Mouse (Mus musculus): ENCODE data around the gene Ap1g2.

Gene Ap1g2

GRCm38 (mm10) chr14:55089199-55089947 is 17.0 kb downstream of the Ap1g2 start:
- in situ Hi-C loops (cut with MboI, MseI), result loop anchor here (5.0 kb wide), 1 partner anchor 242 kb away; no protein-coding TSS in a partner anchor

- in situ Hi-C loops (cut with MboI, MseI), result loop anchor here (5.0 kb wide), 1 partner anchor 239 kb away; no protein-coding TSS in a partner anchor
Measured at GRCm38 (mm10) chr14:55086009-55086514, 20.3 kb downstream of the Ap1g2 start.

- in situ Hi-C loops (cut with MboI, MseI), result loop anchor here (5.0 kb wide), 1 partner anchor 238 kb away; no protein-coding TSS in a partner anchor
Measured at GRCm38 (mm10) chr14:55085324-55086008, 20.9 kb downstream of the Ap1g2 start.

GRCm38 (mm10) chr14:55083481-55083880 is 22.9 kb downstream of the Ap1g2 start:
- in situ Hi-C loops (cut with MboI, MseI), result no loop called here

DNA sequence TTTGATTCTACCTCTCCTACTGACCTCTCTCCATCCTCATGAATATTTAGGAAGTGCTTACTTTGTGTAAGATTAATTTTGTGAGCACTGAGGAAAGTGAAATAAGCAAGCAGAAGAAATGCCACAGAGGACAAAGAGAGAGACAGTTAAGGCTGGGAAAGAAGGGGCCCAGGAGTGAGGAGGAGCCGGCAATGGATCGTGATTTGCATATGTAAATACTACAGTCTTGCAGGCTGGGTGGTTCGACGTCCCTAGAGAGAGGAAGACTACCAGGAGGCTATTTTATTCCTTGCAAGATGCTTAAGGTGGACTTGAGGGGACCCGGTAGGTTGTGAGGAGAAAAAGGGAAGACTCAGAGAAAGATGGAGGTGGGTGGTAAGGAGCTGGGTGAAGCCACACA is 25.3 kb downstream of the Ap1g2 start:
- in situ Hi-C loops (cut with MboI, MseI), result no loop called here

- in situ Hi-C loops (cut with MboI, MseI), result loop anchor here (5.0 kb wide), 1 partner anchor 52 kb away; no protein-coding TSS in a partner anchor
Measured at GRCm38 (mm10) chr14:55079214-55079970, 27.0 kb downstream of the Ap1g2 start.

- in situ Hi-C loops (cut with MboI, MseI), result loop anchor here (5.0 kb wide), 1 partner anchor 51 kb away; no protein-coding TSS in a partner anchor
Measured at GRCm38 (mm10) chr14:55078366-55078989, 27.9 kb downstream of the Ap1g2 start.

GRCm38 (mm10) chr14:55077481-55078365 is 28.7 kb downstream of the Ap1g2 start:
- in situ Hi-C loops (cut with MboI, MseI), result loop anchor here (5.0 kb wide), 1 partner anchor 50 kb away; no protein-coding TSS in a partner anchor

GRCm38 (mm10) chr14:55076956-55077355 is 29.4 kb downstream of the Ap1g2 start:
- in situ Hi-C loops (cut with MboI, MseI), result loop anchor here (5.0 kb wide), 1 partner anchor 50 kb away; no protein-coding TSS in a partner anchor

- in situ Hi-C loops (cut with MboI, MseI), result loop anchor here (5.0 kb wide), 1 partner anchor 49 kb away; no protein-coding TSS in a partner anchor
Measured at GRCm38 (mm10) chr14:55076224-55076623, 30.2 kb downstream of the Ap1g2 start.

GRCm38 (mm10) chr14:55074416-55074815 is 32.0 kb downstream of the Ap1g2 start:
- in situ Hi-C loops (cut with MboI, MseI), result no loop called here

DNA sequence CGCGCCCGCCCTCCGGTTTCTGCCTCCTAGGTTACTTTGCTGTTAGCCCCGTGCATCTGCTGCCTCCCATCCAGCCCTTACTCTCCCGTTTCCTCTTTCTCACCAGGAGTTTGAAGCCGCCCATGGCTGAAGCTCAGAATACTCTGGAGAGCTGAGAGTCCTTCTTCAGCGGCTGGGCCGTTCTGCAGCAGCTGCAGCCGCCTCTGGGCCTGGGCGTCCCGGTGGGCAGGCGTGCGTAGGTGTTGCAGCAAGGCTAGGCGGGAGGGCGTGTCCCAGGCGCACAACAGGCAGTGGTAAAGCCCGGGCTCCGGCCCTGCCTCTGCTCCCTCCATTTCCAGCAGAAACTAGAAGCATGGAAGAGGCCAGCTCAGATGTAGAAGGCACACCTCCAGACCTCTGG is 34.6 kb downstream of the Ap1g2 start:
- in situ Hi-C loops (cut with MboI, MseI), result no loop called here

DNA sequence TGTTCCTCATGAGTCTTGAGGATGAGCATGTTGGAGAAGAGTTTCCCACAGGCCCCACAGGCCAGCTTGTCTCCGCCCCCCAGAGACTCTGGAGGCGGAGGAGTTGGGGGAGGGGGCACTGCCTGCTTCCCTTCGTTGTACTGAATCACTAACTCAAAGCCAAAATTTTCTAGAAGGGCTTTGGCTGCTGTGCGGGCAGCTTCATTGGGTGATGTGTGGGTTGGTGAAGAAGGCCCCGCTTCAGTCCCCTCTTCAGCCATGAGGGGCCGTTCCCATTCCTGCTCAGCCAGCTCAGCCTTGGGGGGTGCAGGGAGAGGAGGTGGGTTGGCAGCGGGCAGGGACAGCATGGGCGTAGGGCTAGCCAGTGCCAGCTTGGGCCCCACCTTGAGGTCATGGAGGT is 40.4 kb downstream of the Ap1g2 start:
- in situ Hi-C loops (cut with MboI, MseI), result no loop called here

- in situ Hi-C loops (cut with MboI, MseI), result no loop called here
Measured at GRCm38 (mm10) chr14:55065391-55065790, 41.0 kb downstream of the Ap1g2 start.

DNA sequence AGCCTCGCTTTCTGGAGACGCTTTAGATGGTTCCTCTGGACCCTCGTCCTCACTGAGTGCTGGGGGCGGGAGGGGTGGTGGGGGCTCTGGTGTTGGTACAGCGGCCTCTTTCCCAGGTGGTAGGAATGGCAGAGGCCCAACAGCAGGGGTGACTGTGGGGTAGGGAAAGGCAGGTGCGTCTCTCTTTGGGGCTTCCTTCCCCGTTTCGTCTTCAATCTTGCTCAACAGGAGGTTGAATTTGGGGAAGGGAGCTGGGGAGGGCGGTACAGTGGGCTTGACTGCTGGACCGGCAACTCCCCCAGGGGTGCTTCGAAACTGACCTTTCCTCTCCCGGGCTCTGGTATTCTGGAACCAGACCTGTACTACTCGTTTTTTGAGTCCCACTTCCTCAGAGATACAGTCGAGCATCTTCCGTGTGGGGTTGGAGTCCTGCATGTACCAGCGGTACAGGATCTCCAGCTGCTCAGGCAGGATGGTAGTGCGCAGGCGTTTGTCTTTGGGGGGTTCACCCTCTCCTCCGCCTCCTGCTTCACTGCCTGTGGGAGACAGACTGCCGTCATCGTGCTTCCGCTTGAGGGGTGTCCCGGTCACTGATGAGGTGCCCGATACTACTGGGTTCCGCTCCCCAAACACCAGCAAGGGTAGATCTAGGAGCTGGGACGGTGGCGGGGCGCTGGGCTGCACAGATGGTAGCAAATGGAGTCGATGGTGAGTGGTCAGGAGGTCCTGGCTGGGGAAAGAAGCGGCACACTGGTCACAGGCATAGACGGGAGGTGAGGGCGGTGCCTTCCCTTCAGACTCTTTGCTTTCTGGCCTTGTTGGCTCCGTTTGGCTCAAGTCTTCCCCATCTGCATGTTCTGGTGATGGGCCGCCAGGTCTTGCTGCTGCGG is 41.7 kb downstream of the Ap1g2 start:
- in situ Hi-C loops (cut with MboI, MseI), result no loop called here

DNA sequence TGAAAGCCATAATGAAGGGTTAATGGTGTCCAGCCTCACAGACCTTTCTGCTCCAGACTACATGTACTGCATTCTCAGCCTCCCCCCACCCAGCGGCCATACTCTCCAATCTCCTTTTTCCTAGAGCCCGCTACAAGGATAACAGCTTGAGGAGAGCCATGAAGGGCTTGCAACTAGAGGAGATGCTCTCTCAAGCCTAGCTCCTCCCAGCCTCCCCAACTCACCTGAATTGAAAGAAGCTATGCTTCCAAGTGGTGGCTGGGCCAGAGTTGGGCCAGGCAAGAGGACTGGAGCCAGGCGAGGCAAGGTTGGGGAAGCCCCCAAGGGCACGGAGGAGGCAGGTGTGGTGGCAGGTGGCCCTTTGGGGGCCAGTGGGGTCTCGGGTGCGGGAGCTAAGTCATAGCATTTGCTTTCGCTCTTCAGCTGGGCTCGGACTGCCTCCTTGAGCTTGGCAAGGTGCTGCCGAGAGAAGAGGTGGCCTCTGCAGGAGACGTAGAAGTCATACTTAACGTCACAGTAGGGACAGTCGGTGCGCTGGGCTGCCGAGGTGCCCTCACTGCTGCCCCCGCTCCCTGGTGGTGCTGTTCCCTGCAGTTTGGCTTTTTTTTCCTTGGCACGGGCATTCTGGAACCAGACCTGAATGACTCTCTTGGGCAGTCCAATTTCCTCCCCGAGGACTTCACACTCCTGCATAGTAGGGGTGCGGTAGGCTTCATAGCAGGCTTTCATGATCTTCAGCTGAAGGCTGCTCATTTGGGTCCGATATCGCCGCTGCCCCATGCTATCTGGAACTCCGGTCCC is 42.6 kb downstream of the Ap1g2 start:
- in situ Hi-C loops (cut with MboI, MseI), result no loop called here

DNA sequence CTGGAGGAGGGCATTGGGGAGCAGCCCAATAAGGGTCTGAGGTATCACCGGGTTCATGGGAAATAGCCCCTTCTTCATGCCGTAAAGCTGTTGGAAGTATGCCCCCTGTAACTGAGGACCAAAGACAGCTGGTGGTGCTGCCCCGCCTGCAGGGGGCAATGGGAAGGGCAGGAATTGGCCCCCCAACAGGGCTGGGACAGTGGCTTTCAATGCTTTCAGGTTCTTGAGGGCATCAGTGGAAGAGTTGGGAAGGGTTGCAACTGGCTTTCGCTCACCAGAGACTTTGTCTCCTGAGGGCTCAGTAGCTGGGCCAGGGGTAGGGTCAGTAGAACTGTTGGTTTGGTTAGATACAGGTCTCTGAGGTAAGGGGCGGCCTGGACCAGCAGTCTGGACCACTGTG is 43.3 kb downstream of the Ap1g2 start:
- in situ Hi-C loops (cut with MboI, MseI), result no loop called here

GRCm38 (mm10) chr14:55062626-55063025 is 43.8 kb downstream of the Ap1g2 start:
- in situ Hi-C loops (cut with MboI, MseI), result no loop called here
